Mouse (Mus musculus) CD8-positive naive resting alpha-beta T cell, adult 2 months (primary cell): Measurements from ENCODE around the gene Lyve1.

ENCODE experiments used
- DNase-seq, 2 experiments: peaks; one replicate each; pipeline ENCODE4 v3.0.0; 2022; ENCODE audit warnings: low read depth in 2 of 2, low spot score in 2 of 2

Lyve1 gene

DNA sequence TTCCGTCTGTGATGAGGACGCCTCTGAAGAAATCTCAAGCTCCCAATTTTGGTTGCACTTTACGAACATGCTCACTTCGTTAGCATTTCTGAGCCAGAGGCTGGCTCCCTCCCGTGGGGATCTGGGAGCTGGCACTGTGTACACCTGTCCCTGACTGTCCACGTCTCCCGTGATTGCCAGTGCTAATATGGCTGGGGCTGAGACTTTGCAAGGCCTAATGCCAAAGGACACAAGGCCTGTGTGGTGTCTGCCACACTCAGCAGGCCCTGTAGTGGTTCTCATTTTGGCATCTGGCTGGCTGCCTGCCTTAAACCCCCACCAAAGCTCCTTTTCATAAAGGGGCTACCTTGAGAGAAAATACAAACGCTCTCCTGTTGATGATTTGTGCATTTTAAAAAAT, 52.0 kb downstream of the Lyve1 start:
- no peak for DNase-seq

DNA sequence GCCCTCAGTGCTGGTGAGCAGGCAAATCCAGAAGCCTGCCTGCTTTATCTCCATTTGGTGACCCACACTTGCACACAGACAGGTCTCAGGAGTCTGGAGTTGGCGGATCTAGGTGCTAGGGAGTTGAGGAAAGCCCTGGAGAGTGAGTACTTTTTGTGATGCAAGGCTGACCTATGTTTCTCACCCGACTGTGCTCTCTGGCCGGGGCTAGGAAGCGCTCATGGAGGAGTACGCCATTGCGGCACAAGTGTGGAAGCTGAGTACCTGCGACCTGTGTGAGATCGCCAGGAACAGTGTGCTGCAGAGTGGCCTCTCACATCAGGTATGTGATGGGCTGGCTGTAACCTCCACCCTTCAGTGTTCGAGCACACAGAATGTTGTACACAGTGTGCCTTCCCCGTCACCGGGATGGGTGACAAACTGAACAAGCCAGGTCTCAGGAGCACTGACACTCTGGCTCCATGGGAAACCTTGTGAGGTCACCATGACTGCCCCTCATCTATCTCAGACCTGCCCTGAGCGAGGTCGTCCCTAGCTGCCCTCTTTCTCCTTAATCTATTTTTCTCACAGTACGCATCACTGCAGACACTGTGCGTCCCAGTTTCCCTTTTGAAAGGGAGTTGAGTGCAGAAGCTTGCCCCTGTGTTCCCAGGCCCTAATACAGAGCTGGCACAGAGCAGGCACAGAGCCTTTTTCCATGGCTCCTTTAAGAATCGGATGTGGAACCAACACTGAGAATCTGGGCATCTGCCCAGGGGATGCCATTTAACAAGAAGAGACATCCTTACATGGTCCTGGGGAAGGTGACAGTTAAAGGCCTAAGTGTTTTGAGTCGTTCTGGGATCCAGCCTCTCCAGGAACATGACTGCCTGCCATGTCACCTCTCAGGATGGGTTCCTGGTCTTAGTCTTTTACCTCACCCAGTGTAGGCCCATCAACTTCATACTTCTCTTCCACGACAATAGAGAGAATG, 53.2 kb downstream of the Lyve1 start:
- no peak for DNase-seq

DNA sequence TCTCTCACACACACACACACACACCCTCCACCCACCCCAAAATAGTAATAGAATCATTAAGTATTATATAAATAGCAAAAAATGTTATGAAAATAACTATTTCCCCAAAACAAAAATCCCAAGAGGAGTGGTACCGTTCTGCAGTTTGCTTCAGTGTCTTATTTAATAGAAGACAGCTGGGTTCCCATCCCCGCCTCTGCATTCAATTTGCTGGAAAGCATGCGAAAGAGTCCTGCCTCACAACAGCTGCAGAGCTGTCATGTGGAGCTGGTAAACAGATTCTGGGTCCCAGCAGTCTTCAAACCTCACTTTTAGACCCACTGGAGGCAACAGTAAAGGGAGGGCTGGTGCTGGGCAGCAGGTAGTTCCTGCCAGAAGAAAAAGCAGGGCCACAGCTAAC, 54.1 kb downstream of the Lyve1 start:
- no peak for DNase-seq

DNA sequence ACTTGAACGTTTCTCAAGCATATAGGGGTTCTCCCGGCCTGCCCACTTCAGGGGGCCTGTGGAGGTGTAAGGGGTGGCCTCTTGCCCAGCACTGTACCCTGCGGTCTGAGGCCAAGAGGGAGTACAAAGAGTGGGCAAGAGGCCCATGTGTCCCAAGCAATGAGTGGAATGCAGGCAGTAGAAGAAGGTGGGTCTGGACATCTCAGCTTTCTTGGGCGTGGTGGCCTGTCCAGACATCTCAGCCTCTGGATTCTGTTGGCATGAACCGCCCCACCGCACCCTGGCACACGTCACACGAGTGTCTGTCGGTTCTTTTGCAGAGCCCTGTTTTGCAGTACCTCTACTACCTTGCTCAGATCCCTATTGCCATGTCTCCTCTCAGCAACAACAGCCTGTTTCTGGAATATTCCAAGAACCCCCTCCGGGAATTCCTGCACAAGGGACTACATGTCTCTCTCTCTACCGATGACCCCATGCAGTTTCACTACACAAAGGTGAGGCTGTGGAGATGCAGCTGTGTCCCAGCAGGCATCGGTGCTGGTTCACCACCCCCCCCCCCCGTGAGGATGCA, 55.5 kb downstream of the Lyve1 start:
- DNase-seq, result no peak

DNA sequence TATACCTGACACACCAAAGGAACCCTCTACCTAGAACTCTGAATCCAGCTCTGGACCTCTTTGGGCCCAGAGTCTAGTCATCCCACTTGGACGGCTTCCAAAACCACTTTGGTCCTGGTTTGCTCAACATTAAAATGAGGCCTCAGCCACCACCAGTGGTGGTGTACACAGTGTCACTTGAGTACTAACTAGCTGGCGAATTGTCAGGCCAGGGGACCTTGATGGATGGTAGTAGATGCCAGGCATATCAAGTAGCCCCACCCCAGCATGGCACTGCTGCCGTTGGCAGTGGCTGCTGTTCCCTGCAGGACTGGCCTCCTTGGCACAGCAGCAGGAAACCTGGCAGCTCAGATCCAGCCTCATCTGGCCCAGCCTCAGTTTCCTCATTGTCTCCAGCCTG, 58.8 kb downstream of the Lyve1 start:
- no peak for DNase-seq

DNA sequence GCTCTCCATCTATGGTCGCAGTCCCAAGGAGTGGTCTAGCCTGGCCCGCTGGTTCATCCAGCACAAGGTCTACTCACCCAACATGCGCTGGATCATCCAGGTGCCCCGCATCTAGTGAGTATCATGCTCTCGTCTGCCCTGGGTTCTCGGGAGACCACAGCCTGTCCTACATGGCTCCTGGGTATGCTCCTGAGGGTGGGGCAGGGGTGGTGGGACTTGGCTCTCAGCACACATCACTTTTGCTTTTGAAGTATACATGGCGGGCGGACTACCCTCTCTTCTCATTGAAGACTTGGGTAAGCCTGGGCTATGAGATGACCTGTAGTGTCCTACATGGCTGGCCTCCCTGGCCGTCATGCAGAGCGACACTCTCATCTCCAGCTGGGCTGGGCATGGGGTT, 59.9 kb downstream of the Lyve1 start:
- no peak for DNase-seq

DNA sequence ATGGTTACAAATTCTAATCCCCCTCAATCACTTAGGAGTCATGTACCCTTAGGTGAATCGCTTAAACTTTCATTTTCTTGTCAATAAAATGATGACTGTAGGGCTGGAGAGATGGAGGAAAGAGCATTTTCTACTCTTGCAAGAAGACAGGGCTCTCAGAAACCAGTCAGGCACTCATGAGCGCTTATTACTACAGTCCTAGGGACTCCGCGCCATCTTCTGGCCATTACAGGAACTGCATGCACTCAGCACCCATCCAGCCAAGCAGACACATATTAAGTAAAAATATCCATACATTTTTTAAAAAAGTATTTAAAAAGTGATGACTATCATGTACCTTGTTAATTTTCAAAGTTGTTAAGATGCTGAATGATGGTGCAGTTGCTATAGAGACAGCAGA, 62.0 kb downstream of the Lyve1 start:
- peak; percentile 67 to 73 for DNase-seq
